Mouse (Mus musculus): ENCODE results near the gene Tmem40.

DNA sequence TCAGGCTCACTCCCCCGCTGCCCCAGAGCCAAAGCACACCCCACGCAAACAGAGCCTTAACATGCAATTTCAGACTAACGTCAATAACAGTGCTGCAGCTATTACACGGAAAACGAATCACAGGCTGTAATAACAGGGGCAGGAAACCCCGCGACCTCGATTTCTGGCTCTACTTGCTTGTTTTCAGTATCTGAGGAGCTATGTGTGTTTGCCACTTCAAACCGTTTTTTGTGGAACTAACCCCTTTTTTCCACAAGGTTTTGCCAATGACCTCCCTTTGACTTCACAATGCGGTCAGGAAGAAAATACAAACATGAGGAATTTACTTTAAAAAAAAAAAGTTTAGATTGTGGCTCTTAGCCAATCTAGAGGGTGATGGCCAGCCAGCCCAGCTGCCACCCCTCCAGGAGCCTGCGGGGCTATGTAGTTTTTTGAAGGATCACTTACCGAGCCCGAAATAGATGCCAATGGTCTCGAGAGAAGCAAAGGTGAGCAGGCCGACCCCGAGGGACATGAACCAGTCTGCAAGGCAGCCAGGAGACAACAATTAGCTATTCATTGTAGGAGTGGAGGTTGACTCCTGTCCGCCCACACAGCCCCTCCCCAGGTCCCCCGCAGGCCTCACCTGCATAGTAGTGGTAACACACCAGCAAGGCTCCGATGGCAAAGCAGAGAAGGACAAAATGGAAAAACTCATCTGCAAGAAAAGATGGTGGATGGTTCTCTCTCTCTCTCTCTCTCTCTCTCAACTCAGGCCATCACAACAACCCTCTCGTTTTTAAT is 31.5 kb downstream of the Tmem40 start:
- TF ChIP-seq MAZ (IDR thresholded peaks at IDR 0.05; ENCODE audit: low read depth, low read length) (no peak), UBTF (IDR thresholded peaks at IDR 0.05; ENCODE audit: borderline replicate concordance, insufficient read depth, low read depth, low read length) (no peak), POLR2A (IDR thresholded peaks at IDR 0.05; ENCODE audit: control insufficient read depth in 1 of 2, insufficient read depth in 1 of 2, low read depth in 1 of 2, low read length in 2 of 2, poor library complexity in 1 of 2) (no peak), CTCF (IDR thresholded peaks at IDR 0.05 in 2 of 3, conservative IDR thresholded peaks at IDR 0.05 in 1 of 3; ENCODE audit: control insufficient read depth in 1 of 3, insufficient read depth in 1 of 3, low read depth in 2 of 3, low read length in 3 of 3, poor library complexity in 1 of 3, severe bottlenecking in 1 of 3) (no peak), ELF1 (IDR thresholded peaks at IDR 0.05; ENCODE audit: low read depth, low read length) (no peak), NELFE (IDR thresholded peaks at IDR 0.05; ENCODE audit: low read depth, low read length) (no peak), EP300 (IDR thresholded peaks at IDR 0.05; ENCODE audit: low read depth in 1 of 2, low read length in 2 of 2) (no peak), NRF1 (IDR thresholded peaks at IDR 0.05; ENCODE audit: insufficient read depth, low read depth, low read length, poor library complexity, severe bottlenecking) (no peak), ETS1 (IDR thresholded peaks at IDR 0.05; ENCODE audit: low read depth, low read length) (no peak), TAL1 (IDR thresholded peaks at IDR 0.05; ENCODE audit: low read length) (no peak)
